Mouse (Mus musculus) kidney, adult 2 months (tissue): ENCODE measurements around the gene Cog4. TPM values are rescaled to one million over a fixed set of nuclear protein-coding genes. Genes with fewer than 3 reads are reported as not detected.
A peak's percentile ranks its signal among the peaks of the same experiment; 100 is the strongest.

Source experiments
- DNase-seq: peaks from one replicate; pipeline ENCODE4 v3.0.0; 2021
- H3K27ac ChIP-seq: fragments of 200-500 bp; 2 replicates; pipeline ENCODE4 v1.5.1; 2012; ENCODE audit warnings: low read depth, low read length, control low read depth, inconsistent platforms; ENCODE audit not compliant: insufficient read depth
- H3K27me3 ChIP-seq: fragments of 200-500 bp; replicated peaks from 2 replicates; pipeline ENCODE4 v1.6.1; 2012; ENCODE audit warnings: mild to moderate bottlenecking, moderate library complexity, low read length, inconsistent platforms; ENCODE audit not compliant: control insufficient read depth, insufficient read depth
- H3K36me3 ChIP-seq: fragments of 200-500 bp; 2 replicates; pipeline ENCODE4 v1.6.1; 2012; ENCODE audit warnings: mild to moderate bottlenecking, moderate library complexity, low read length, inconsistent platforms; ENCODE audit not compliant: control insufficient read depth, insufficient read depth
- H3K4me1 ChIP-seq: fragments of 200-500 bp; 2 replicates; pipeline ENCODE4 v1.6.1; 2011; ENCODE audit warnings: low read length; ENCODE audit not compliant: control insufficient read depth, insufficient read depth
- H3K4me3 ChIP-seq: fragments of 200-500 bp; 2 replicates; pipeline ENCODE4 v1.5.1; 2011; ENCODE audit warnings: mild to moderate bottlenecking, low read depth, low read length, control low read depth; ENCODE audit not compliant: insufficient read depth
- CTCF ChIP-seq: fragments of 200-500 bp; conservative IDR thresholded peaks from 2 replicates; pipeline ENCODE4 v1.5.1; 2011; ENCODE audit warnings: low read depth, mild to moderate bottlenecking, control low read depth, low read length, moderate library complexity, mixed read lengths; ENCODE audit not compliant: insufficient read depth, insufficient read length
- POLR2A ChIP-seq: fragments of 200-500 bp; IDR thresholded peaks from one replicate; pipeline ENCODE4 v1.6.1; 2011; ENCODE audit warnings: low read depth, low read length, control low read depth
- WGBS: fragments of 180-500 bp; shearing (Covaris S2); methylation state at CpG from one replicate; pipeline ENCODE4 v1.1.7; 2018; 5-methylcytosine and 5-hydroxymethylcytosine counted together
- polyA plus RNA-seq: library from polyadenylated mRNA; depleted of rRNA; stranded (reverse); fragments of >200 nt; gene quantifications from 2 replicates; pipeline ENCODE4 v1.2.3, GENCODE M21; 2012; rRNA removed

The Cog4 gene
- polyA plus RNA-seq: 40.1 and 42.9 TPM in 2 replicates

- Histone ChIP-seq H3K27ac (peak within 1 kb of the TSS; percentile 56), H3K4me1 (peaks cover 8% of the 10 kb centered on the region; the same call in 1 of the 2 replicates), H3K4me3 (peak within 1 kb of the TSS; percentile 79), H3K27me3 (no peaks in the 10 kb centered on the region), H3K36me3 (peaks cover 5% of the 10 kb centered on the region)
- under 1% methylated on average over 53 of the region's 53 CpGs for WGBS
- DNase-seq: peak; percentile 91
- TF ChIP-seq CTCF: no peak
- TF ChIP-seq POLR2A: peak; percentile 81
These were observed at the start of gene Cog4, which contains the start of gene Sf3b3 for GRCm38 (mm10) chr8:110846405-110847170. Gene Cog4 (plus strand): TSS chr8:110846600. Gene Sf3b3 (minus strand): TSS chr8:110846787.

GRCm38 (mm10) chr8:110797086-110797485 lies 49.3 kb upstream of the Cog4 start:
- H3K36me3 ChIP-seq: no peaks in the 10 kb centered on the region
- H3K4me1 ChIP-seq: peaks cover 19% of the 10 kb centered on the region
- WGBS: 96% methylated on average over 8 of the region's 8 CpGs
- no peak for TF ChIP-seq CTCF
- TF ChIP-seq POLR2A: no peak
- H3K4me3 ChIP-seq: no peak overlapping the region
- no peak overlapping the region for H3K27ac ChIP-seq
- H3K27me3 ChIP-seq: no peaks in the 10 kb centered on the region
- no peak for DNase-seq

GRCm38 (mm10) chr8:110802988-110803387 lies 43.4 kb upstream of the Cog4 start:
- 36% methylated on average over 5 of the region's 5 CpGs for WGBS
- Histone ChIP-seq H3K36me3 (no peaks in the 10 kb centered on the region; the same call in 1 of the 2 replicates), H3K4me3 (no peak overlapping the region), H3K4me1 (peaks cover 29% of the 10 kb centered on the region), H3K27ac (peak overlapping the region; percentile 87), H3K27me3 (no peaks in the 10 kb centered on the region)
- DNase-seq: peak; percentile 72
- TF ChIP-seq POLR2A (no peak), CTCF (no peak)

GRCm38 (mm10) chr8:110803856-110804255 lies 42.5 kb upstream of the Cog4 start:
- H3K4me3 ChIP-seq: no peak overlapping the region
- no peaks in the 10 kb centered on the region; the same call in 1 of the 2 replicates for H3K36me3 ChIP-seq
- no peaks in the 10 kb centered on the region for H3K27me3 ChIP-seq
- peaks cover 35% of the 10 kb centered on the region for H3K4me1 ChIP-seq
- 82% methylated on average over 9 of the region's 9 CpGs for WGBS
- TF ChIP-seq CTCF (no peak), POLR2A (no peak)
- DNase-seq: no peak
- H3K27ac ChIP-seq: peak overlapping the region; percentile 87

GRCm38 (mm10) chr8:110804825-110805514 lies 41.4 kb upstream of the Cog4 start:
- H3K4me3 ChIP-seq: peak overlapping the region; percentile 62; the same call in 1 of the 2 replicates
- WGBS: 35% methylated on average over 3 of the region's 3 CpGs
- peak; percentile 75 for DNase-seq

GRCm38 (mm10) chr8:110805669-110806068 lies 40.7 kb upstream of the Cog4 start, which contains the start of gene Il34:
Gene Il34 (minus strand): TSS chr8:110805924.
- WGBS: 34% methylated on average over 12 of the region's 12 CpGs
- TF ChIP-seq POLR2A: no peak
- peaks cover 44% of the 10 kb centered on the region for H3K4me1 ChIP-seq
- peak within 1 kb of the TSS; percentile 62 for H3K4me3 ChIP-seq
- peak; percentile 38 for DNase-seq
- peak within 1 kb of the TSS; percentile 86 for H3K27ac ChIP-seq
- no peaks in the 10 kb centered on the region for H3K27me3 ChIP-seq
- peaks cover 2% of the 10 kb centered on the region for H3K36me3 ChIP-seq

More at GRCm38 (mm10) chr8:110804825-110805514, 41.4 kb upstream of the Cog4 start:
- Histone ChIP-seq H3K36me3 (no peaks in the 10 kb centered on the region; the same call in 1 of the 2 replicates), H3K27ac (peak overlapping the region; percentile 86), H3K27me3 (no peaks in the 10 kb centered on the region), H3K4me1 (peaks cover 43% of the 10 kb centered on the region)
- no peak for TF ChIP-seq CTCF
- TF ChIP-seq POLR2A: no peak

GRCm38 (mm10) chr8:110806146-110806545 lies 40.3 kb upstream of the Cog4 start:
- 81% methylated on average over 1 of the region's 1 CpGs for WGBS
- TF ChIP-seq CTCF: no peak
- no peak for TF ChIP-seq POLR2A

More at GRCm38 (mm10) chr8:110806146-110806545, 40.3 kb upstream of the Cog4 start:
- no peak for DNase-seq
- H3K27ac ChIP-seq: no peak overlapping the region
- no peaks in the 10 kb centered on the region for H3K27me3 ChIP-seq
- H3K4me1 ChIP-seq: peaks cover 44% of the 10 kb centered on the region
- H3K36me3 ChIP-seq: peaks cover 5% of the 10 kb centered on the region
- no peak overlapping the region for H3K4me3 ChIP-seq
